Mouse (Mus musculus) heart, postnatal 0 days (tissue): ENCODE results near the gene Dyrk1a.

Experiments used
- CTCF ChIP-seq: IDR thresholded peaks from 2 replicates; pipeline ENCODE4 v1.5.1; 2016; ENCODE audit warnings: antibody characterized with exemption, control low read depth, low read depth
- EP300 ChIP-seq: IDR thresholded peaks from 2 replicates; pipeline ENCODE4 v1.6.1; 2016; ENCODE audit warnings: antibody characterized with exemption, low read depth

GRCm38 (mm10) chr16:94722936-94723335 is 153.1 kb downstream of the Dyrk1a start:
- no peak for TF ChIP-seq EP300
- TF ChIP-seq CTCF, result no peak
